Mouse (Mus musculus): ENCODE results near the gene Rbx1. TPM values are rescaled to one million over a fixed set of nuclear protein-coding genes. Genes with fewer than 3 reads are reported as not detected.

Rbx1 gene
- total RNA-seq, 1 experiment from 2014 or later: 121 TPM

Other genes with a start within 250 kb of the Rbx1 start
- gene Mchr1, start 230.8 kb upstream of the Rbx1 start, total RNA-seq (2017): 2.2 TPM in 1 of 3 replicates, not detected in the others
- gene Slc25a17, start 105.5 kb upstream of the Rbx1 start, total RNA-seq (2017): 43.5 to 45.1 TPM (median 44.4 TPM) in 3 replicates
- gene St13, start 66.2 kb upstream of the Rbx1 start, total RNA-seq (2017): 172 to 282 TPM (median 279 TPM) in 3 replicates
- gene Xpnpep3, start 66.2 kb upstream of the Rbx1 start, total RNA-seq (2017): 7.1 to 12.2 TPM (median 7.6 TPM) in 3 replicates
- 0.19 to 0.43 TPM in 2 of 3 replicates, not detected in the other for gene Dnajb7, start 58.0 kb upstream of the Rbx1 start, total RNA-seq (2017)
- gene Ep300, start 119.1 kb downstream of the Rbx1 start, total RNA-seq (2017): 62.5 to 122 TPM (median 65.7 TPM) in 3 replicates
- gene L3mbtl2, start 197.6 kb downstream of the Rbx1 start, total RNA-seq (2017): 13.0 to 31.2 TPM (median 13.7 TPM) in 3 replicates
- 0.29 TPM in 1 of 3 replicates, not detected in the others for gene Chadl, start 231.0 kb downstream of the Rbx1 start, total RNA-seq (2017)